Mouse (Mus musculus) kidney, postnatal 25 days (tissue): ENCODE measurements at regions not wholly inside any gene's neighbourhood (a gene's known extent, or its start where the extent isn't known, plus 50 kb on each side); places are given as distances from the start of the nearest gene placed in this dataset.

ENCODE experiments used
- DNase-seq, 2 experiments: peaks; one replicate each; pipeline ENCODE4 v3.0.0; 2021; ENCODE audit warnings: mixed read lengths in 2 of 2

DNA sequence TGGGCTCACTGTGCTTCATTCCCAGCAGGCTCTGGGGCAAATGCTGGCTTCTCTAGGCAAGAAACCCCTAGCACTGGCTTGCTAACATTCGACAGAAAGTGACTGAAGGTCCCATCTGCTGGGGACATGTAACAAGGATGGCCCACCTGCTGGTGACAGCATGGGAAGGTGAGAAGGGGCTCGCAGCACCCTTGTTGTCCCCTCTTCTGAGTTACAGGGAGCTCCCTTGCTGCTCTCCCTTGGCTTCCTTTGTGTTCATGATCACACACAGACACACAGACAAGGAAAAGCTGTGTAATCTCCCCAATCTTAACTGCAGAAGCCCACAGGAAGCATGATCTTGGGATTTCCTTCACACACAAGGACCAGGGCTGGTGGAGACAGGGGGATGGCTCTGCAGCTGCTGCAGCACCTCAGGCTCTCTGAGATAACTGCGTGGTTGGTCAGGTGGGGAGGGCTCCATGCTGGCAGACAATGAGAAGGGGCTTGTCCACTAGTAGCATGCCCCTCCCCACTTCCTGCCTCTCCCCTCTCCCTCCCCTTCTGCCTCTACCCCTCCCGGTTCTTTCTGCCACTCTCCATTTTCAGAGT lies 95.3 kb upstream of the Trpm1 start:
- no peak for DNase-seq

DNA sequence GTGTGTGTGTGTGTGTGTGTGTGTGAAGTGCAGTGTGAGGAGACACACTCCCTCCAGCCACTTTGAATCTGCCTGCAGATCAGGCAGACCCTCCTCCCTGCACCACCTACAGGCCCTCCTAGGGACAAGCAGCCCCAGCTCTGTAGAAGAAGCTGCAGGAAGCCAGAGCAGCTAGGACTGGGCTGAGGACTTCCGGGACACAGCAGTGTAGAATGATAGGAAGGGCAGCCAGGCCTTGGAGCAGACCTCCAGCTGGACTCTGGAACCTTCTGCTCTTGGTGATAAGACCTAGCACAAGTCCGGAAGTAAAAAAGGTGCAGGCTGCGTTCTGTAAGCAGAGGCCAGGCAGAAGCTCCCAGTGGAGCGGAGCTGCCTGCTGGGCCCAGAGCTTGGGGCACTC lies 95.8 kb upstream of the Trpm1 start:
- no peak for DNase-seq

DNA sequence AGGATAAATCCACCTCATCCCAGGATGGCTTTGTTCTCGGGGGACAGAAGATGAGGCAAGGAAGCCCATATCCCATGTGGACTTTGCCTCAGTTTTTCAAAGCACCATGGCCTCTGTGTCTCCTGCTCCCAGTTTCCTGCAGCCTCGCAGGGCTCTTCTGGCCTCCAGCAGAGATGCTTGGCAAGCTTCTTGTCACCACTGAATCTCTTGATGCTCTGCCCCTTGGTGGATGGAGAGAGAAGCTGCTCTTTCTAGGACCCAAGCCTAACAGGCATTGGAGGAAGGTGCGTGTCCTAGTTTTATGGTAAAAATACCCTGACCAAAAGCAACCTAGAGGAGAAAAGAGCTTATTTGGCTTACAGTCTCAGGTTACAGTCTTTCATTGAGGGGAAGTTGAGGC lies 97.1 kb upstream of the Trpm1 start:
- no peak for DNase-seq

DNA sequence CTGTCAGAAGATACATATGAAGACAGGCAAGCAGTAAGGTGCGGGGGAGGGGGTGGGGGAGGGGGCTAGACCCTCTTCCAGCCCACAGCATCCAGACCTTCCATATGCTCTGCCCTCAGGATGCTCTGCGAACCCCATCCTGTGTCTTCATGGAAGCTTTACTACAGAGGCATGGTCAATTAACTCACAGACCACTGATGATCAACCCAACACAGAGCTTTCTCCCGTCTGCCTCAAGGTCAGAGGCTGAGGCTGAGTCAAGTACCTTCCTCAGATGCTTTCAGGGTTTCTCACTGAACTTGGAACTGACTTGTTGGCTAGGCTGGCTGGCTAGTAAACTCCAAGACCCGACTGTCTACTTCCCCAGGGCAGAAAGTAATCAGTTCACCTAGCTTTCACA lies 98.6 kb upstream of the Trpm1 start:
- no peak for DNase-seq

DNA sequence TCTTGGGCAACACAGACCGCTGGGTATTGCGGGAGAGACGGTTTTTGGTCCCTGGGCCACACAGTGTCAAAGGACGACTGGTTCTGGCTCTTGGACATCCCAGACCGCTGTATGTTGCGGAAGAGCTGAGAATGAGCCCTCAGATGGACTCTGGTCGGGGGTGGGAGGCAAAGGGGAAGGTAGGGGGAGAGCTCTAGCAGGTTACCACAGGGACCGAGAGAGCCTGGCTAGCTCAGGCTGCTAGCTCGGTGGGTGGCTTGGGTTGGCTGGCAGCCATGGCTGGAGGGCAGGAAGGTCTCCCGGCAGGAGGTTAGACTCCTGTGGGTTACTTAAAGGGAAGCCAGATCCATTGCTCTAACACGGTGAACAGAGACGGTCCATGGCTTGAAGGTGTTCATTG lies 99.9 kb upstream of the Trpm1 start:
- DNase-seq, result peak; percentile 10 to 51

DNA sequence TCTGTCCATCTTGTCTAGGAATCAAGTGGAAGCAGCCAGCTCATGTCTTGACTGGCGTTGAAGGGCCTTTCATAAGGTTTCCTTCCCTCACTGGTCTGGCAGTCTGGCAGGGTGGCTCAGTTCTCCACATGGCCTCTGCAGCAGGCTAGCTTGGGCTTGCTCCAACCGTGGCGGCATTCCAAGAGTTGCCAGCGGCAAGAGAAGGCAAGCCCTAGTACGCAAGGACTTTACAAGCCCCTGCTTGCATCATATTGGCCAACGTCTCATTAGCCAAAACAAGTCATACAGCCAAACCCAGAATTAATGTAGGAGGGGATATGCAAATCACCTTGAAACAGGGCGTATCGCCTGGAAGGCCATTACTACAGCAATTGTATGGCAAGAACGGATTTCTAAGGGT lies 101.2 kb upstream of the Trpm1 start:
- peak; percentile 22 to 66 for DNase-seq

DNA sequence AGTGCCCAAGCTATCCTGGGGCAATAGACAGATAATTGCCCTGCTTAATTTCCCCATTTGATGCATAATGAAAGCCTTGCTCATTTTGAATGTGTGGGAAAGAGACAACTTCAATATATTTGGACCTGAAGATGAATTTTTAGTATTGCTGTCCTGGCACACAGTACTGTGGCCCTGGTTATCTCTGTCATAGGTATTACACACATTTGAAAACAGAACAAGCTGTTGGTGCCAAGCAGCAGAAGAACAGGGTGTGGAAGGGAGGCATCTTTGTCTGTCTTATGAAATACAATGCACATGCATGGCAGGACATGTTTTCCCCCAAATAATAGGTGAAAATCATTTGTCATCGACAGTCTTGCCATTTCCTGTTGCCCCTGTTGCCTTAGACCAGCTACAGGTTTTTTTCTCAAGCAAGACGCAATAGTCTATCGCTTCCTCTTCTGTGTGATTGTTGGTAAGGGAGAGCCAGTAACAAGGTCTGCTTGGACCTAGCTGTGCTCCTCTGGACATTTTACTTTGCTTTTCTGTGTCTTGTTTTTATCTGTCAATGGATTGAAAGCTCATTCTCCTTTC lies 102.7 kb upstream of the Trpm1 start:
- no peak for DNase-seq

DNA sequence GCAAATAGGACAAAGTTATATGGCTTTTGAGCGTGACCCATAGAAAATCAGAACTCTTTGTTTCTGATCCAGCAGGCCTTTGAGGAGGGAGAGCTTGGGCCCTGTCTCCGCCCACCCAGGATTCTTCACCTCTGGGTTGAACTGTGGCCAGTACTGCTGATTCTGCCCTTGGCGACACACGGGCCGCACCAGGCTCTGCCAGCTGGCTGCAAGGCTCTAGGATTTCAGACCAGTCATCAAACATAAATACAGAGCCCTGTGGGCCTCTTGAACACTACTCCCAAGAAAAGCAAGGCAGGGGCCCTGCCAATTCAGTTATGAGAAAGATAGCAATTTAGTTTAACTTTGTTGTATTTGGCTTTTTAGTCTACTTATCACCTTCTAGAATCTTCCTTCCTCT lies 103.4 kb upstream of the Trpm1 start:
- DNase-seq, result peak; percentile 7 to 47

DNA sequence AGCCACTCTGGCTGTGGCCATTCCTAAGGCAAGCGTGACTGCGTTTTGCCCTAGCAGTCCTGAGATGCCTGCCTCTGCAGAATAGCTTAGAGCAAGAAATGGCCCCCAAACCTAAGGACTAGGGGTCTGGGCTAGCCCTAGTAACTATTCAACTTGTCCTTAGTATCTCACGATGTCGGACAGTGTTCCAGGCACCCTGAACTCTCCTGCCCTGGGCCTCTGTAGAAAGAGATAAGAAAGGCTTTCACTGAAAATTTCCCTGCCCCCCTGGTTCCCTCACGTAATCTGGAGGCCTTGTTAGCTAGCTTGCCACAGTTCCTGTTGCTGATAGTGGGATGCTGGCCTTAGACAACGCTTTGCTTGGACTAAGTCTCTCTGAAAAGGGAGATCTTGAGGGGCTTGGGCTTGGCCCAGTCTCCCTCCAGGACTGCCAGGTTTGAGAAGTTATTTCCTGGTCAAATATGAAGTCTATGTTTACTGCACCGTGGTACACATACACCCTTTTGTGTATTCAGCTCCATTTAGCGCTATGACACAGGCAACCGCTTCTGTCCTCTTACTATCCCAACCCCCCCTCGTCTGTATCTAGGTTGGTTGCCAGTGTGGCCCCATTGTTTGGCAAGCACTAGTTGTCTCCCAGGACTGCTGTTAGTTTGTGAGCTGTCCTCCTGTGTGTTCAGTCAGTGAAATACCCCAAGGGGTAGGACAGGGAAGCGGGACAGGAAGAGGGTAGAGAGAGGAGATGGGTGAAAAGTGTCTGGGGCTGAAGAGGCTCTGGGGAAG lies 104.3 kb upstream of the Trpm1 start:
- DNase-seq, result no peak

DNA sequence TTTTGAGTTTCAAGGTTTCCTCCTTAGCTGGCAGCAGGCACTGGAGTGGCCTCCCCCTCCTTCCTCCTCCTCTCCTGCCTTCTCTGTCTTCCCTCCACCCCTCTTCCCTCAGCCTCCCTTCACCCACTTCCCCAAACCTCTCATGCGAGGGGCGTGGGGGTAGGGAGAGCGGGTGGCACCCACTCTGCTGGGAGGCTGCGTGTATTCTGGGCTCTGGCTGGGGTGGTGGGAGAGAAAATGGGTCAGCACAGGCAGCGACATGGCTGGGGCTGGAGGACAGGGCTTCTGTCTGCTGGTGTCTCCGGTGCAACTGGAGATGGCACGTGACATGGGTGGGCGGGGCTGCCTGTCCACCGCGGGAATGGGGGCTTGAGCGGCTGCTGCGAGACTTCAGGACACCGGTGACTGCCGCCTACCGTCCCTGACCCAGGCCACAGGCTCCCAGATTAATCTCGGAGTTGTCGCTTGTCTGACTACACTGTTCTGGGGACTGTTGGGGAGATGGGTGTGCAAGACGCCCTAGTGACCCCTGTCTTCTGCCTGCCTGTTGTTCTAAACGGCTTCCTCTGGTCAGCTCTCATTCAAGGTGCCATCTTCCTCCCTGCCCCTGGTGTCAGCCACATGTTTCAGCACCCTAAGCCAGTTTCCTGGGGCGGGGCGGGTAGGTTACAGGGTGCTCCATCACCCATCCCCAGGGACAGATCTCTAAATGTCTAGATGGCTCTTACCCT lies 105.0 kb upstream of the Trpm1 start:
- DNase-seq, result peak; percentile 45 to 64

DNA sequence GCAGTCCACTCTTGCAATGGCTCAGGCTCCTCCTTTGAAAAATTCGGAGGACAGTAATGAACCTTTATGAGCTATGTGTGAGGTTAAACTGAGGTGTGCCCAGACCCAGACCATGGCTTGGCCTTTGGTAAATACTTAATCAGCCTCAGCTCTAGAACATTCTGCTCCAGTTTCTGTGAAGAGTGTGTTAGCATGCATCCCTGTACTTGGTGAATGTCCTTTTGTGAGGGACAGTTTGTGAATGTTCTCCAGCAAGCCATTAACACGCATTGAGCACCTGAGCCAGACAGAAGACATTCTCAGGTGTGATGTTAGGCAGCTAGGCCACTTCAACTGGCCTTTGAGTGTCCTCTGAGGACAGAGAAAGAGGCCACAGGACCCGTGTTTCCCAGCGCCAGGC lies 105.8 kb upstream of the Trpm1 start:
- DNase-seq, result no peak

DNA sequence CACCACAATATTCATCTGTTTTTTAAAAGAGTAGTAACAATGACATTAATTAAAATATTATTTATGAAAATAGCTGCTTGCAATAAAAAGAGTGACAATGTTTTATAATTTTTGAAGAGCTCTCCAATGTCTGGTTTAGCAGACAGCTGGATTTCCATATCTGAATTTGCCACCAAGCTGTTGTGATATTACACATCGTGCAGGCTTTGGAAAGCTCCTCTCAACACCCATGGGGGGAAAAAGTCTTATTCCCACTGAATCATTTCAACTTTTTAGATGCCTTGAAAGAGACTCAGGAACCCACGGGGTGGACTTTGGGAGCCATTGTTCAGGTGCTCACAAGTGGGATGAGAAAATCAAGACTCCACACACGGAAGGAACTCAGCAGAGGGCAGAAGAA lies 106.6 kb upstream of the Klf13 start:
- no peak for DNase-seq

DNA sequence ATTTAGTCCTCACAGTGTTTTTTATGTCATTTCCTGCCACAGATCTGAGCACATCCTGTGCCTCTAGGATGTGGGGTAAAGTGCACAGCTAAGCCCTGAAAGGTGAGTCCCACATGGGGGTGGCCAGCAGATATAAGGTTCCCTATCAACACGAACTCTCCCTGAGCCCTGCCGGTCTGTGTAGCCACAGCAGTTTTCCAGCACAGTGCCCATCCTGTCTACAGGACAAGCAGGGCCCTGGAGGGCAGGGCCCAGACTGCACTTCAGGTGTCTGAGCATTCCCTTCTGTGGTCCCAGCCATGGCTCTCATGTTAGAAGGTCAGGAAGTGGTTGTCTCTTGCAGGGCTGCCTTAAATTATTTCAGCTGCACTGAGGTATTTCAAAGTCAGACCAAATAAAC lies 104.3 kb upstream of the Klf13 start:
- DNase-seq, result no peak

DNA sequence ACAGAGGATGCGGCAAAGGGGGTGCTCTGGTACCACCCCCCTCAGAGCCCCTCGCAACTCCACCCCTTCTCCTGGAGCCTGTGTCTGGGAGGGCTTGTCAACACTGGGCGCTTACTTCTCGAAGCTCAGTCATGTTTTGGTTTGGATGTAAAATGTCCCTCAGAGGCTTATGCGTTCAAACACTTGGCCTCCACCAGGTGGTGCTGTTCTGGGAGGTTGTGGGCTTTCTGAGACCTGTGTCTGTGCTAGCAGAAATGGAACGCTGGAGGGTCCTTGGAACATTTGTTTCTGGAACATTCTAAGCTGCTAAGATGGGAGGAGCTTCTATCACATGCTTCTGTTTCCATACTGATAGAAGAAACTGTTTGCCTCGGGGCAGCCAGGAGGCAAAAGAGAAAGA lies 102.6 kb upstream of the Klf13 start:
- no peak for DNase-seq

DNA sequence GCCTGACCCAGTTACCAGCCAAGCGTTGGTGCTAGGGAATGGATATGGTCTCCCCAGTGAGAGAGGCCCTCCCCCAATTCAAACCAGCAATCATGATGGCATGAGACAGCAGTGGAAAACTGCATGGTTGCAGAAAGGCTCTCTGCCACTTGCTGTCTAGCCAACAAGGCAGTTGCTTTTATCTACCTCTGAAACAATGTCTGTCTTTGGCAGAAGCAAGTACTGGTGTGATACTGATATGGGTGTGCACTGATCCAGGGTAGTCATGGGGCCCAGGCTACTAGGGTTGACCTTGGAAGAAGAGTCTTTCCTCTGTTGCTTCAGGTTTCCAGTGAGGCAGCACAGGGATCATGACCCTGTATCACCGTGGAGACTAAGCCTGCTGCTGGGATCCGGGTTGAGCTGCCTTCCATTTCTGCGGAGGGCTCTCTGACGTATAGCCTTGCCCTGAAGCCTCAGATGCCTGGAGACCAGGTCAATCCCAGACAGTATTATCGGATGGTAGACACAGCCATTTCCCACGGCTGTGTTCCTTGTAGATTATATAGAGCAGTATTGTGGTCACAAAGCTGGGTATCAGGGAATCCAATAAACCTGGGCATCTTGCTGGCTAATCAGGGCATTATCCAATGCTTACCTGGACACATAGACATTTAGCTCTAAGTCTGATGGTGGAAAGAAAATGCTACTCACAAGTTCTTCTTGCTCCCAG lies 101.5 kb upstream of the Klf13 start:
- DNase-seq, result no peak

DNA sequence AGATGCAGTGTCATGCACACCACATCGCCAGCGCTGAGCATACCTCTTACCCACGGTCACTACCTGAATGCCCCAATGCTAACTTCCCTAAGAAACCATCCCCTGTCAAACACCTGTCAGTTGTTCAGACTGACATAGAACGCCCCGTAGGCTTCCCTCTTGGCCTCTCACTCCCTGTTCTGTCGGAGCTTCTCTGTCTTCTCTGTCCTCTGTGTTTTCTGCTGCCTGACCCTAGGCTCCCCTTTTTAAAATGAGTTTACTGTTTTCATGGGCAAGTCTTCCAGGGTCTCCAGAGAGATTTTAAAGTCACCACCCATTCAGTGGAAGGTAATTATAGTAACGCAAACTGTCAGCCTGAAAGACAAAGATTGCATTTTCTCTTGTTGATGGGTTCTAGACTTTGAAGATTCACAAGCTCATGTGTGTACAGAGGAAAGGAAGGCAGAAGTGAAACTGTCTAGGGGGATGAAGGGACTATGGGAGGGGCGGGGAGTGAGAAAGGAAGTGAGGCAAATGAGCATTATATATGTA lies 99.1 kb upstream of the Klf13 start:
- DNase-seq, result no peak

DNA sequence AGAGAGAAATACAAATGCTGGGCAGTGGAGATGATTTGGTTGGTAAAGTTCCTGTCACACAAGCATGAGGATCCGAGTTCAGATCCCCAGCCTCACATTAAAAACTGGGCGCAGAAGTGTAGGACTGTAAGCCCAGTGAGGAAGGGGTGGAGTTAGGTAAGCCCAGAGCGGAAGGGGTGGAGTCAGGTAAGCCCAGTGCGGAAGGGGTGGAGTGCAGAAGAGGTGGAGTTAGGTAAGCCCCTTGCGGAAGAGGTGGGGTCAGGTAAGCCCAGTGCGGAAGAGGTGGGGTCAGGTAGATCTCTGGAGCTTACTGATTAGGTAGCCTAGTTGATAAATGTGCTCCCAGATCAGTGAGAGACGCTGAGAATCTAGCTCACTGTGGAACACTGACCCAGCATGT lies 97.4 kb upstream of the Klf13 start:
- DNase-seq, result no peak

DNA sequence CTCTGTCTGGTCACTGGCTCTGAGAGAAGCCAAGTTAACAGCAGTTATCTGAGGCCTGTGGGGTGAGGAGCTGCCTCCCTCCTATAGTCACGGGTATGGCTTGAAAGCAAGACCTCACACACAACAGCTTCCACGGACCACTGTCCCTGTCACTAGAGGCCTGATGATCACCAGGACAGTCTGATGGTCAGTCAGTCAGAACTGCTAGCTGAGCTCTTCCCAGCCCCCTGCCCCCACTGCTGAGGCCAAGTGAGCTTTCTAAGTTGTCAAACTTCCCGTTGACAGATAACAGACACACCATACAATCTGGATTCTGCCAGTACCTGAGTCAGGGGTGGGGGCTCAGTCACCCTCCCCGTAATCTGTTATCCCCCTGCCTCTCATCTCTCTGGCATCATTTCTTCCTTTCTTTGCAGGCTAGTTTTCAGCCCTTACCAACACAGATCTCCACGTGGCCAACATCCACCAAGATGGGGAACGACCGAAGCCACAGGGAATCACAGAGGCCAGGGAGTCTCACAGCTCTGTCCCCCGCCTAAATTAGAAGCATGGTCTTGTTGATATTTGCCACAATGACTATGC lies 96.4 kb upstream of the Klf13 start:
- DNase-seq, result no peak

DNA sequence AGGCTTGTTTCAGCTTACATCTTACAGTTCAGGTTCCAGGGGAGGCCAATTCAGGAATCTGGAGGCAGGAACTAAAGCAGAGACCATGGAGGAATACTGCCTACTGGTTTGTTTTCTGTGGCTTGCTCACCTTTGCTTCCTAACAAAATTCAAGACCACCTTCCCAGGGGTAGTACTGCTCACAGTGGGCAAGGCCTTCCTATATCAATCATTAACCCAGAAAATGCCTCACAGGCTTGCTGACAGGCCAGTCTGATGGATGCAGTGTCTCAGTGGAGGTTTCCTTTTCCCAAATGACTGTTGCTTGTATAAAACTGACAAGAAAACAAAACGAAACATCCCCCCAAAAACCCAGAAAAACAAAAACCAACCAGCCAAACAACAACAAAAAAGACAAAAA lies 95.8 kb upstream of the Klf13 start:
- DNase-seq, result no peak

DNA sequence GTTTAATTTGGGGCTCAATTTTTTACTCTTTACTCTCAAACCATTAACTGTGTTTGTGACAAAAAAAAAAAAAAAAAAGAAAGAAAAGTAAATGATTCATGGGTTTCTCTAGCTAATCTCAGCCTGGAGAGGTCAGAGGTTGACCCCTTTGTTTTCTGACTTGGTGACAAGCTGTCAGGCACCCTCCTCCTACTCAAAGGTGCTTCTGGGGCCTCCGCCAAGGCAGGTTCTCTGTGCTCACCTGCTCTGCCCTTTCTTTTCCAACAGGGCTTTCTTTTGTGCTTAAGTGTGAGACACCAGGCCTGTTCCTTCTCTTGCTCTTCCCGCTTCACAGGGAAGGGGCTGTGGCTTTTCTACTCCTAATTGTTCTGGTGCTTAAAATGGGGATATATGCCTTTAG lies 94.7 kb upstream of the Klf13 start:
- no peak for DNase-seq

DNA sequence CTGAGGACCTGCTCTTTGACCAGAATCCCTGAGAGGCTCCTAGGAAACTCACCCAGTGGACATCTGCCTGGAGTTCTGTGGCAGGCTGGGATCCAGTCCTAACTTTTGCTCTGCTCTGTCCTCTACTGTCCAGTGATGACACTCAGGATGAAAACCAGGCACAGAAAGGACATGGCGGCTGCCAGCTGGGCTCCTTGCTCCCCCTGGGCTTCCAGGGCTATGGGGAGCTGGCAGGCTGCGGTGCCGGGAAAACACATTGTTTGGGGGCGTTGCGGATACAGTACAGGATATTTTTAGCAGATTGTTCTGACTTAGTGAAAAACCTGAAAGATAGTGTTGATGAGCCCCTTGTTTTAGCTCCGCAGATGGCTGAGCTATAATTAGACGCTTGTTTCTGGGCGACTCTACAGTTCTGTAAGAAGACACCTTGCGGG lies 94.2 kb upstream of the Klf13 start:
- no peak for DNase-seq

DNA sequence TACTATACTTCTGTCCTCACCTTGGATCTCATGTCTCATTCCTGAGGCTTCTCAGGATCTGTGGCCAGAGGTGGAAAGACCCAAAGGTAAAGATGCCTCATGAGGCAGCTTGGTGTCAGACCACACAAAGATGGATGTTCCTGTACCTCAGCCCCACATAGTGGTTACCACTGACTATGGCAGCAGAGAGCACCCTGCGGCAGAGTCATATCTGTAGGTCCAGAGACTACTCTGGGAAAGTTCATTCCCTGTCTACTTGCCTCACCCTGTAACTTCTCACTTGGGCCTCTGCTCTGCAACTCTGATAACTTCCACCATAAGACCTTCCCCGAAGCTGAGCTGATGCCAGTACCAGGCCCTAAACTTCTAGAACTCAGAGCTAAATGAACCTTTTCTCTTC lies 91.9 kb upstream of the Klf13 start:
- no peak for DNase-seq

DNA sequence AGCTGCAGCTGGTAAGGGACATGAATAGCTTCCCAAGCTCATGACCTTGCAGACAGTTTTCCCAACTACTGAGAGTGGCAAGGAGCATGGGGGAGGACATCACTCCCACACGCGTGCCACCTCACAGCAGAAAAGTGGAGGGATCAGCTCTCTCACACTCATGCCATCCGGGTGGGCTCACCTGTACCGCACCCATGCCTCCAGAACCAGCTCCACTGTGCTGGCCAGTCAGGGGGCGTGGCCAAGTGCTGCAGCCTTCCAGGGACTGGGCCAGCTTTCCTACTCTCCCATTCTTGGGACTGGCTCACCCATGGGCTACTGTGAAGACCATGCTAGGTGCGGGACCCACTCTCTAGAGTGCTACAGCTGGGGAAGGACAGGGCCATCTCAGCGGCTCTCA lies 88.4 kb upstream of the Klf13 start:
- DNase-seq, result no peak
